Mouse (Mus musculus): ENCODE measurements around the gene Arhgap44. TPM values are rescaled to one million over a fixed set of nuclear protein-coding genes. Genes with fewer than 3 reads are reported as not detected.

The Arhgap44 gene
- polyA plus RNA-seq, 1 experiment from 2014 or later = 10.2 TPM

DNA sequence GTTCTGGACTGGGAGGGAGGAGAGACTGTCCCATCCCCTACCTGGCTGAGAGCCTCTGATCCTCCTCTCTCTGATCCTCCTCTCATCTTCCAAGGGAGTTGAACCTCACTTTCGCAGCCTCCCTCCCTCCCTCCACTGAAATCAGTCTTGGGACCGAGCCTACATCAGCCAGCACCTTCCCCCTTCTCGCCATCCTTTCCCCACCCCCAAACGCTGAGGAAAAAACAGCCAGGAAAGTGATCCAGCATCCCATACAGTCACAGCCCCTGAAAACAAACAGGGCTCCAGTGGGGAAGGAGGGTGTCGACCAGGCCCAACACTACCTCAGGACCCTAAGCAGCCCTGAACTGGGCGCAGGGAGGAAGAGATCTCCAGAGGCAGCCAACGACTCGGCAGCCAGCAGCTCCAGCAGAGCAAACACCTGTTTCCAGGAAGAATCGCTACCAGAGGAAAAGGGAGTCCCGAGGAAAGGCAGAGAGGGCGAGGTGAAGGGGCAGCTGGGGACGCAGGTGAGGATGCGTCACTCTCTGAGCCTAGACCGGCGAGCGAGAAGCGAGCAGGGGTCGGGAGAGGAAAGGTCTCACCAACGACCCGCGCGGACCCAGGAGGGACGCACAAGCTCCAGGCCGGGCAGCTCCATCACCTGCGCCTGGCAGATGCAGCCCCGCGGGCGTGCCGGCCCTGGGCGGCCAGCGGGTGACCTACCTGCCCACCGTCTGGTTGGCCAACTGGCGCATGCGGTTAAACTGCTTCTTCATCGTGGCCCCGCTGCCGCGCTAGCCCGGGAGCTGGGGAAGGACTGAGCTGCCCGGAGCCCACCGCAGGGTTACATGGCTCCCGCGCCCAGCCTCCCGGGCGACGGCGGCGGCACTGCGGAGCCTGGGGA lies 637 bp downstream of the Arhgap44 start:
- Histone ChIP-seq H3K4me3 (peak overlapping the region; percentile 93), H3K36me3 (no peaks in the 10 kb centered on the region), H3K4me1 (peaks cover 38% of the 10 kb centered on the region), H3K9ac (peak overlapping the region; percentile 92), H3K4me2 (peak overlapping the region; percentile 95), H3K9me3 (no peaks in the 10 kb centered on the region), H3K27ac (replicated peaks) (no peak overlapping the region), H3K27me3 (replicated peaks) (0 out of 2 replicates have a peak, but pooled peaks cover 5% of the 10 kb centered on the region)
- under 1% methylated on average over 49 of the region's 49 CpGs for WGBS
- peak; percentile 25; the same call in 1 of the 2 replicates for ATAC-seq (ENCODE audit: extremely low read depth, insufficient number of reproducible peaks, low FRiP score, low TSS enrichment)

DNA sequence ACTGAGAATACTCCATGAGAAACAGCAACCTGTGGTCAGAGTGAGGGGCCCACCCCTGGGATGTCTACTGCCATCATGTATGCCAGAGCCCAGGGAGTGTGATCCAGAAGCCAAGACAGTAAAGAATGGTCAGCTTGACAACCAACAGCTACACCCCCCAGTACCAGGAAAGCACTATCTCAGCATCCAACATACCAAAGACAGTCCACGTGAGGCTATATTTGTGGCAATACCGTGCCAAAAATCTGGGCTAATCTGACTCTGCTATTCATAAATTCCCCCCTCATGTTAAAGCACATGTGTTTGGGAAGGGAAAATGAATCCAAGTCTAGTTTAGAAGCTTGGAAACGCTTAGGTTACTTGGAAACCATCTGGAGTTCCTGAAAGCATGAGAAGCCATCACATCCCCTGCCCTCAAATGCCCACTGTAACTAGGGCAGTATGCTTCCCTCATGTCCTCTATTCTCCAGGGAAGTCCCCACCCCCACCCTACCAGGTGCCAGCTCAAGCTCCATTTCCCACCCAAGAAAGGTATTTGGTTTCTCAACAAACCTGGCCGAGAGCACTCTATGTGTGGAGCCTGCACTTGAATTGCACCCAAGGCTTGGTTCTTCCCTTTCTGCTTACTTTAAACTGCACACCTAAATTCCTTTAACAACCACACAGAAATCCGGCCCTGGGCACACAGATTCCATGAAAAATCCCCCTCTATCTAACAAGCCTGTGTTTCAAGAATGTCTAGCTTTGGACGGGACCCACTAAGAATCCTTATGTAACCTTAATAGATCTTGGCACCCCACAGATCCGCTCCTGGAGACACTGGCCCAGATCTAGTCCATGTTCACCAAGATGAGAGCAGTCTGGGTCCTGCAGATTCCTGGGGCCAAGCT lies 1.5 kb downstream of the Arhgap44 start:
- Histone ChIP-seq H3K27me3 (replicated peaks) (0 out of 2 replicates have a peak, but pooled peaks cover 5% of the 10 kb centered on the region), H3K36me3 (no peaks in the 10 kb centered on the region), H3K27ac (replicated peaks) (no peak overlapping the region), H3K4me2 (peak overlapping the region; percentile 95), H3K4me1 (peaks cover 39% of the 10 kb centered on the region), H3K4me3 (peak overlapping the region; percentile 93), H3K9me3 (no peaks in the 10 kb centered on the region), H3K9ac (peak overlapping the region; percentile 92)
- 45% methylated on average over 7 of the region's 7 CpGs for WGBS
- no peak for ATAC-seq (ENCODE audit: extremely low read depth, insufficient number of reproducible peaks, low FRiP score, low TSS enrichment)

DNA sequence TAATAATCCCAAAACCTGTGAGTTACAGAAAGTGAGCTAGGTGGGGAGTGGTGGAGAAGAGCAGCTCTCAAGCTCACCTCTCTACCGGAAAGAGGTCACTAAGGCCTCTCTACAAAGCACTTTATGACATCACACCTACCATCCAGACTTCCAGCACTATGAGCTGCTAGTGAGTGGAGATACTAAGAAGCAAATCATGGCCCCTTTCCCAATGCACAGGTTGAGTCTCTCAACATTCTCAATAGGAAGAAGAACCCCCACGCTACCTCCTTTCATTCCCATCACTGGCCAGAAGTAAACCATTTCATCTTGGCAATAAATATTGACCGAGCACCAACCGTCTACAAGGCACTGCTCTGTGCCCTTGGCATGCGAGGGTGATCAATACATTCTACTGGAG lies 3.0 kb downstream of the Arhgap44 start, which contains the start of gene 1700086D15Rik:
Gene 1700086D15Rik (minus strand): TSS at position 101 of the 400 bp plus-strand sequence.
- no peak within 1 kb of the TSS for H3K4me3 ChIP-seq
- ATAC-seq (ENCODE audit: extremely low read depth, insufficient number of reproducible peaks, low FRiP score, low TSS enrichment) = no peak
- WGBS = 85% methylated on average over 5 of the region's 5 CpGs
- H3K9me3 ChIP-seq = no peaks in the 10 kb centered on the region
- H3K27ac ChIP-seq (replicated peaks) = no peak within 1 kb of the TSS
- 0 out of 2 replicates have a peak, but pooled peaks cover 5% of the 10 kb centered on the region for H3K27me3 ChIP-seq (replicated peaks)
- peaks cover 39% of the 10 kb centered on the region for H3K4me1 ChIP-seq
- H3K9ac ChIP-seq = no peak within 1 kb of the TSS
- H3K4me2 ChIP-seq = peak within 1 kb of the TSS; percentile 95
- no peaks in the 10 kb centered on the region for H3K36me3 ChIP-seq

DNA sequence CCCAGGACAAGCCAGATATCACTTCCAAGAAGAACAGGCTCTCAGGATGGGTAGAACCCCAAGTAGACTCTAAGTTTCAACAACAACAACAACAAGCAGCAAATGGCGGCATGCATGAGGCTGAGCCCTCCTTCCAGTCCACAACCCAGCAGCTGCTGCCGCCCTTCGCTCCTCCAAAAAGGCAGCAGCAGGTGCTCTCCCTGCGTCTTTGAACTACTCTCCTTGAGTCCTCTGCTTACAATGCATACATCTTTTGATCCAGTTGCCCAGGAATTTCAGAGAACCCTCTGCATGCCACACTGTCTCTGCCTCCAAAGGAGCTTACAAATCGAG lies 4.1 kb downstream of the Arhgap44 start:
- ATAC-seq (ENCODE audit: extremely low read depth, insufficient number of reproducible peaks, low FRiP score, low TSS enrichment) = no peak
- no peak overlapping the region for H3K4me2 ChIP-seq
- H3K36me3 ChIP-seq = no peaks in the 10 kb centered on the region
- no peak overlapping the region for H3K4me3 ChIP-seq
- H3K9me3 ChIP-seq = no peaks in the 10 kb centered on the region
- 91% methylated on average over 5 of the region's 5 CpGs for WGBS
- 0 out of 2 replicates have a peak, but pooled peaks cover 5% of the 10 kb centered on the region for H3K27me3 ChIP-seq (replicated peaks)
- H3K9ac ChIP-seq = no peak overlapping the region
- H3K4me1 ChIP-seq = peaks cover 46% of the 10 kb centered on the region
- H3K27ac ChIP-seq (replicated peaks) = no peak overlapping the region

DNA sequence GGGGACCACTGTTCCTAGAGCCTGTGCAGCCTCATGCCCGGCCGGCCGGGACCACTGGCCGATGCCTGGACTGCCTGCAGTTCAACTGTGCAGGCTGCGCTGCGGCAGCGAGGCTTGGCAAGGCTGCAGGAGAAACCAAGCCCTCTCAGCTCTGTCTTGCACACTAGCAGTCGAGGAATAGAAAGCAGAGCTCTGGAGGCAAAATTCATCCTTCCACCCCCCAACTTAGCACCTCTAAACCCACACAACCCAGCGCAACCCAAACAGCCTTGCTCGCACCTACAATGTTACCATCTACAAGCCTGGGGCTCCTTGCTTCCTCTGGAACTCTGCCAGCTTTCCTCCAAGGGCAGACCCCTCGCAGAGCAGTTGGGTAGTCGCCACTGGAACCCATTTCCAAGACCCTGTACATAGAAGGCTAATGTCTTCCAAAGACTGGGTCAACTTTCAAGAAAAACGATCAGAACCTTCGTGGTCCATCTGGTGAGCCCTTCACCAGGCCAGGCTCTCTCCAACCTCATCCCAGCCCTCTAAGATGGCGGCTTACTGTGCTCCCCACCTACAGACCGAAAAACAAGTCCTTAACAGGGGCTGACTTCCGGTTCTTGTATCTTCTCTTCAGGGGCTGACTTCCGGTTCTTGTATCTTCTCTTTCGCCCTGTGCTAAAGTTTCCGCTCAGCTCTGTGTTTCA lies 4.6 kb downstream of the Arhgap44 start:
- no peak overlapping the region for H3K4me2 ChIP-seq
- no peak overlapping the region for H3K4me3 ChIP-seq
- H3K9ac ChIP-seq = peak overlapping the region; percentile 28; the same call in 1 of the 2 replicates
- no peaks in the 10 kb centered on the region for H3K36me3 ChIP-seq
- 82% methylated on average over 20 of the region's 20 CpGs for WGBS
- no peak for ATAC-seq (ENCODE audit: extremely low read depth, insufficient number of reproducible peaks, low FRiP score, low TSS enrichment)
- peaks cover 51% of the 10 kb centered on the region for H3K4me1 ChIP-seq
- H3K27me3 ChIP-seq (replicated peaks) = 0 out of 2 replicates have a peak, but pooled peaks cover under 1% of the 10 kb centered on the region
- H3K27ac ChIP-seq (replicated peaks) = no peak overlapping the region
- no peaks in the 10 kb centered on the region for H3K9me3 ChIP-seq

DNA sequence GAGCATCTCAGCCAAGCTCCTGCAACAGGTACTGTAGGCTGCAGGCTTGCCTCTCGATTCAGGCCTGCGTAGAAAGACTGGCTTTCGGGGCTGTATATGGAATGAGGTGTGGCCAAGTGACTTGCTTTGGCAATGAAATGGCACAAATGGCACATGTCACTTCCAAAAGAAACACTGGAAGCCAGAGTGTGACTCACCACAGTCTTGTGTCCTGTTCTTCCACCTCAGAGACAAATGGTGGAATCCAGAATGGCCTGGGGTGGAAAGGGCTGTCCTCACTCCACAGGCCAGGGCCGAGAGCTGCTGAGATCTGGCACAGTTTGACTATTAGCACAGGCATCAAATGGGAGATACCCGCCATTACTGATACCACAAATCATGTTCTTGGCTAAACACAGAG lies 9.8 kb downstream of the Arhgap44 start:
- WGBS = 87% methylated on average over 5 of the region's 5 CpGs
- Histone ChIP-seq H3K4me2 (no peak overlapping the region), H3K36me3 (no peaks in the 10 kb centered on the region), H3K9me3 (no peaks in the 10 kb centered on the region), H3K9ac (no peak overlapping the region), H3K27ac (replicated peaks) (no peak overlapping the region), H3K4me1 (peaks cover 47% of the 10 kb centered on the region), H3K27me3 (replicated peaks) (no peaks in the 10 kb centered on the region), H3K4me3 (no peak overlapping the region)
- no peak for ATAC-seq (ENCODE audit: extremely low read depth, insufficient number of reproducible peaks, low FRiP score, low TSS enrichment)

DNA sequence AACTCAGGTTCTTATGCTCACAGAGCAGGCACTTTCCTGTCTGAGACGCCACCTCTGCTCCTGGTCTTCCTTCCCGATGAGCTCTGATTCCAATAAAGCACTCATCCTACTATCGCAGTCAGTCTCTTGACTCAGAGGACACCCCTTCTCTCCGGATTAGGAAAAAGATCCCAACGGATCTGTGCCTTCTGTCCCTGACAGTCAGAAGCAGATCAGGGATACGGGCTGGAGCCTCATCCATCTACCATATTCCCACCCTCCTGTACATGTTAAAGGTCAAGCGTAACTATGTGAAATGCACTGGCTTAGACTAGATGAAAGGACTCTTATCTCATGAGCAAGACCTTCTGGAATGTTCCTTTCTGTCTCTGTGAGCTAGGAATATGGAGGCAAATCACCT lies 14.3 kb downstream of the Arhgap44 start:
- no peak overlapping the region for H3K4me2 ChIP-seq
- no peak overlapping the region for H3K4me3 ChIP-seq
- no peak overlapping the region for H3K9ac ChIP-seq
- no peaks in the 10 kb centered on the region for H3K36me3 ChIP-seq
- WGBS = 55% methylated on average over 7 of the region's 7 CpGs
- H3K9me3 ChIP-seq = no peaks in the 10 kb centered on the region
- no peaks in the 10 kb centered on the region for H3K27me3 ChIP-seq (replicated peaks)
- H3K4me1 ChIP-seq = peaks cover 67% of the 10 kb centered on the region
- peak overlapping the region; percentile 5 for H3K27ac ChIP-seq (replicated peaks)
- ATAC-seq (ENCODE audit: extremely low read depth, insufficient number of reproducible peaks, low FRiP score, low TSS enrichment) = no peak

DNA sequence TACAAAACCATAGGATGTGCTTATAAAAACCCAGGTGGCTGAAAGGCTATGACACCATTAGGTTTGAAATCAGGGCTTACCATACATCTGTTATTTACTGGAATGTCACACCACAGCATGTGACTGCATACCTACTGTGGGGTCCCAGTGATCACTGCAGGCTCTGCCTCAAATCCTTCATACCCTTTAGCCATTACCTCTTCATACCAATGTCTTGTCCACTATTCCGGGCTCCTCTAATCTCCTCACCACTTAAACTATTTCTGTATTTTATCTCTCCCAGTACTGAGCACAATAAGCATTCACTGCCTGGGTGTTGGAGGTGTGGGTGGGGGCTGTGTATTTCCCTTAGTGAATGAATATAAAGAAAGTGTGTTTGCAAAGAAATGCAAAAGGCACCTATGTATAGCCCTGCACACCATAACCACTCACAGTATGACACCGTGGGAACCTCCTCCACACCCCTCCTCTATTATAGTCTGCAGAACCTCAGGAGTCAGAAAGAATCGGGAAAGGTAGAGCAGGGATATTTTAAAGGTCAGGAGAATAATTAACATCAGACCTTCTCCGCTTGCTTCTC lies 19.8 kb downstream of the Arhgap44 start:
- ATAC-seq (ENCODE audit: extremely low read depth, insufficient number of reproducible peaks, low FRiP score, low TSS enrichment) = peak; percentile 68
- Histone ChIP-seq H3K4me2 (peak overlapping the region; percentile 48), H3K27ac (replicated peaks) (peak overlapping the region; percentile 79)

DNA sequence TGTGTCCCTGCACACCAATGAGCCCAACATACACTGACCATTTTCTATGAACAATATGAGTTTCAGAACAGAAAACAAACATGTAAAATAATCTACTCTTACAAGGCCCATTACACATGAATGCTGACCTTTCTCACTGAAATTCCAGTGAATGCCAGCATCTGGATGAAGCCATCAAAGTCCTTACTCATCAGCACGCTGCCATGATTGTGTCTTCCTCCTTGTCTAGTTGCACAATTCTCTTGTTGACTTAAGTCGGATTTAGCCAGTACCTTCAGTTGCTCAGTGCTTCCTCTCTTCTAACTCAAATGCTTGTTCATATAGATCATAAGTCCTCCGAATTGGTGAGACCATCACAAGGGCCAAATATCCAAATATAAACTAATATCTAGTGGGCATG lies 23.7 kb downstream of the Arhgap44 start:
- no peak for ATAC-seq (ENCODE audit: extremely low read depth, insufficient number of reproducible peaks, low FRiP score, low TSS enrichment)
- H3K27me3 ChIP-seq (replicated peaks) = no peaks in the 10 kb centered on the region
- H3K27ac ChIP-seq (replicated peaks) = no peak overlapping the region

More for the DNA sequence above, 19.8 kb downstream of the Arhgap44 start:
- 29% methylated on average over 4 of the region's 4 CpGs for WGBS
- H3K27me3 ChIP-seq (replicated peaks) = no peaks in the 10 kb centered on the region
- no peaks in the 10 kb centered on the region for H3K36me3 ChIP-seq
- H3K9me3 ChIP-seq = no peaks in the 10 kb centered on the region
- H3K4me3 ChIP-seq = no peak overlapping the region
- H3K9ac ChIP-seq = no peak overlapping the region
- H3K4me1 ChIP-seq = peaks cover 71% of the 10 kb centered on the region

DNA sequence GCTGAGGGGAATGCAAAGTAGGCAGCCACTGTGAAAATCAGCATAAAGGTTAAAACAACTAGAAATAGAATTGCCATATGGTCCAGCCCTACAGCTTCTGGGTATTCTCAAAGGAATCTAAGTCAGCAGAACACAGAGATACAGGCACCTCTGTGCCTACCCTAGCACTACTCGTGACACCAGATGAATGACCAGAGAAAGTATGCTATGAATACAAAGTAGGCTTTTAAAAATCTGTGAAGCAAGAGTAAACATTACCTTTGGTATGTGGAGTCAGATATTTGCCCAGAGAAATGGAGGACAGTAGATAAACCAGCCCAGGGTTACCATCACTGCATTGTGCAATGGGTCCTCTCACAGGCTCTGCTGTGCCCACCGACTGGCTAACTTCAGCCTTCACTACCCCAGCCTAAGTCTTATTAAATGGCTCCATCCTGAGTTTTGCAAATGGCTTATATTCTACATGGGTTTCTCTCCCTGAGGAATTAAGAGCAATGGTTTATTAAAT lies 25.6 kb downstream of the Arhgap44 start:
- Histone ChIP-seq H3K9ac (no peak overlapping the region), H3K27ac (replicated peaks) (no peak overlapping the region), H3K27me3 (replicated peaks) (no peaks in the 10 kb centered on the region), H3K4me2 (no peak overlapping the region), H3K4me1 (peaks cover 55% of the 10 kb centered on the region), H3K4me3 (no peak overlapping the region), H3K9me3 (no peaks in the 10 kb centered on the region), H3K36me3 (no peaks in the 10 kb centered on the region)
- 64% methylated on average over 2 of the region's 2 CpGs for WGBS
- ATAC-seq (ENCODE audit: extremely low read depth, insufficient number of reproducible peaks, low FRiP score, low TSS enrichment) = no peak

More for the DNA sequence above, 23.7 kb downstream of the Arhgap44 start:
- WGBS = 78% methylated on average over 3 of the region's 3 CpGs
- Histone ChIP-seq H3K4me1 (peaks cover 65% of the 10 kb centered on the region), H3K36me3 (no peaks in the 10 kb centered on the region), H3K4me3 (no peak overlapping the region), H3K4me2 (no peak overlapping the region), H3K9me3 (no peaks in the 10 kb centered on the region), H3K9ac (no peak overlapping the region)

Data from heart, embryonic 13.5 days (tissue).